Mouse (Mus musculus) embryonic facial prominence, embryonic 13.5 days (tissue): ENCODE results near the gene Htra2. TPM values are rescaled to one million over a fixed set of nuclear protein-coding genes. Genes with fewer than 3 reads are reported as not detected.

Experiments
- ATAC-seq: fragments of 200-750 bp; cut with Nextera tagmentation; 2 replicates; pipeline ENCODE4 v1.8.0; 2017; ENCODE audit warnings: low read depth; ENCODE audit not compliant: insufficient number of reproducible peaks, insufficient read depth, low FRiP score, low TSS enrichment
- H3K27ac ChIP-seq: fragments of 300-500 bp; sonication (generic); 2 replicates; pipeline ENCODE4 v1.5.1; 2015; ENCODE audit warnings: moderate library complexity, mild to moderate bottlenecking, inconsistent platforms
- H3K27me3 ChIP-seq: fragments of 300-500 bp; sonication (generic); 2 replicates; pipeline ENCODE4 v1.6.1; 2015; ENCODE audit warnings: mild to moderate bottlenecking, inconsistent platforms
- H3K36me3 ChIP-seq: fragments of 300-500 bp; sonication (generic); 2 replicates; pipeline ENCODE4 v1.6.1; 2015; ENCODE audit warnings: mild to moderate bottlenecking, inconsistent platforms
- H3K4me1 ChIP-seq: fragments of 300-500 bp; sonication (generic); 2 replicates; pipeline ENCODE4 v1.6.1; 2015; ENCODE audit warnings: inconsistent platforms
- H3K4me2 ChIP-seq: fragments of 300-500 bp; sonication (generic); 2 replicates; pipeline ENCODE4 v1.6.1; 2015; ENCODE audit warnings: moderate library complexity, mild to moderate bottlenecking, inconsistent platforms
- H3K4me3 ChIP-seq: fragments of 300-500 bp; sonication (generic); 2 replicates; pipeline ENCODE4 v1.5.1; 2015; ENCODE audit warnings: mild to moderate bottlenecking, inconsistent platforms
- H3K9ac ChIP-seq: fragments of 300-500 bp; sonication (generic); 2 replicates; pipeline ENCODE4 v1.6.1; 2015; ENCODE audit warnings: mild to moderate bottlenecking, inconsistent platforms
- H3K9me3 ChIP-seq: fragments of 300-500 bp; sonication (generic); 2 replicates; pipeline ENCODE4 v1.6.1; 2016; ENCODE audit warnings: inconsistent platforms
- WGBS: fragments of 180-500 bp; shearing (Covaris S2); methylation state at CpG from one replicate; pipeline ENCODE4 v1.1.7; 2015; ENCODE audit warnings: mixed read lengths; 5-methylcytosine and 5-hydroxymethylcytosine counted together
- polyA plus RNA-seq: library from polyadenylated mRNA; unstranded; fragments of >200 nt; fragmentation: Nextera tagmentation; extraction: Ambion mirVana; gene quantifications from 2 replicates; pipeline ENCODE4 v1.2.1, GENCODE M21; 2015

Gene Htra2
- 72.6 and 75.4 TPM in 2 replicates for polyA plus RNA-seq

DNA sequence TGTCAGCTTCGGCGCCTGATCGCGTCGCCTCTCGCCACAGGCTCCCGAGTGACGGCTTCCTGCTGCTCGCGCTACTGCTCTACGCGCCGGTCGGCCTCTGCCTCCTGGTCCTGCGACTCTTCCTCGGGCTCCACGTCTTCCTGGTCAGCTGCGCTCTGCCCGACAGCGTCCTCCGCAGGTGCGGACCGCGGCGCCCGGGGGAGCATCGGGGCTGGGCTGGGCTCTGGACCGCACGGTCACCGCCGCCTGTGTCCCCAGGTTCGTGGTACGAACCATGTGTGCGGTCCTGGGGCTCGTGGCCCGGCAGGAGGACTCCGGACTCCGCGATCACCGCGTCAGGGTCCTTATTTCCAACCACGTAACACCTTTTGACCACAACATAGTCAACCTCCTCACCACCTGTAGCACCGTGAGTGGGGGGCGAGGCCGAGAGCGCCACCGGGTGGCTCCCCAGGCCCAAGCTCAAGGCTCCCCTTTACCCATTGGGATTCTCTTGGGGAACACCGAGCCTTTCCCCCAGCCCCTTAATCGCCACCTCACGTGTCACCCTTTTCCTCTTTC lies at the start of gene Htra2:
TSS of gene Htra2 (minus strand) at position 403 of the 561 bp plus-strand sequence.
- WGBS = 0% methylated on average over 50 of the region's 50 CpGs

GRCm38 (mm10) chr6:83104158-83104557 lies 49.1 kb upstream of the Htra2 start:
- Histone ChIP-seq H3K9ac (no peak overlapping the region), H3K36me3 (peaks cover 9% of the 10 kb centered on the region; the same call in 1 of the 2 replicates), H3K27me3 (peaks cover 8% of the 10 kb centered on the region), H3K4me2 (no peak overlapping the region), H3K4me3 (no peak overlapping the region), H3K27ac (no peak overlapping the region), H3K4me1 (peaks cover 34% of the 10 kb centered on the region), H3K9me3 (no peaks in the 10 kb centered on the region)
- 65% methylated on average over 4 of the region's 4 CpGs for WGBS
- no peak for ATAC-seq

More for the DNA sequence above, at the start of gene Htra2:
- Histone ChIP-seq H3K9ac (peak within 1 kb of the TSS; percentile 96), H3K27me3 (no peaks in the 10 kb centered on the region; the same call in 1 of the 2 replicates), H3K36me3 (peaks cover 36% of the 10 kb centered on the region), H3K4me3 (peak within 1 kb of the TSS; percentile 99), H3K4me2 (peak within 1 kb of the TSS; percentile 88), H3K9me3 (no peaks in the 10 kb centered on the region), H3K4me1 (peaks cover 26% of the 10 kb centered on the region), H3K27ac (peak within 1 kb of the TSS; percentile 92)
- ATAC-seq = peak; percentile 12; the same call in 1 of the 2 replicates

GRCm38 (mm10) chr6:83103130-83103650 lies 48.1 kb upstream of the Htra2 start:
- Histone ChIP-seq H3K4me3 (peak overlapping the region; percentile 75; the same call in 1 of the 2 replicates), H3K4me2 (peak overlapping the region; percentile 99), H3K27ac (no peak overlapping the region), H3K4me1 (peaks cover 30% of the 10 kb centered on the region), H3K27me3 (peaks cover 8% of the 10 kb centered on the region), H3K9me3 (no peaks in the 10 kb centered on the region), H3K36me3 (peaks cover 9% of the 10 kb centered on the region; the same call in 1 of the 2 replicates), H3K9ac (peak overlapping the region; percentile 87)
- 42% methylated on average over 11 of the region's 11 CpGs for WGBS
- no peak for ATAC-seq

- Histone ChIP-seq H3K27ac (peak overlapping the region; percentile 84), H3K4me3 (peak overlapping the region; percentile 75), H3K4me1 (peaks cover 21% of the 10 kb centered on the region), H3K4me2 (peak overlapping the region; percentile 99), H3K9ac (peak overlapping the region; percentile 87), H3K9me3 (no peaks in the 10 kb centered on the region), H3K27me3 (peaks cover 8% of the 10 kb centered on the region), H3K36me3 (peaks cover 8% of the 10 kb centered on the region; the same call in 1 of the 2 replicates)
- peak; percentile 70 for ATAC-seq
- WGBS = under 1% methylated on average over 74 of the region's 74 CpGs
Observed at GRCm38 (mm10) chr6:83101688-83102556, 46.8 kb upstream of the Htra2 start.

DNA sequence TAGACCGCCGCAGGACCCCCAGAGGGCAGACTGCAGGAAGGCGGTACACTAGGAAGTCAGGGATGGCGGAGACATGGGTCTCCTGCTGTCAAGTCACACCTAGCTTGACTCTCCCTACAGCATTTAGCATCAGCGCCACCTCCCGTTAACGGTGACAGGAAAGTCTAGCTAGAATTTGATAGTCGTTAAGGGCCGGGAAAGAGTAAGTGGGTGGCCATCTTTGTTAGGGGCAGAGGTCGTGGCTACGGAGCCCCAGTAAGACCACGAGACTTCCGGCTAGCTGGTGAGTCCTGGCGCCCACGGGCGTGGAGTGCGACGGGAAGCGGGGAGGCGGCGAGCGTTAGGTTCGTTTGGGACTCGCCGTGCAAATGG lies 46.2 kb upstream of the Htra2 start, which contains the start of the genes Ccdc142 and Gm42688:
TSS of gene Ccdc142 (plus strand) at position 286 of the 372 bp plus-strand sequence.
TSS of gene Gm42688 (plus strand) at position 302 of the 372 bp plus-strand sequence.
- 0 out of 2 replicates have a peak, but pooled peaks cover 3% of the 10 kb centered on the region for H3K36me3 ChIP-seq
- WGBS = 0% methylated on average over 25 of the region's 25 CpGs

GRCm38 (mm10) chr6:83098411-83098810 lies 43.3 kb upstream of the Htra2 start:
- peaks cover 22% of the 10 kb centered on the region for H3K27me3 ChIP-seq
- H3K27ac ChIP-seq = no peak overlapping the region
- H3K9me3 ChIP-seq = no peaks in the 10 kb centered on the region
- no peak overlapping the region for H3K9ac ChIP-seq
- H3K4me2 ChIP-seq = no peak overlapping the region
- H3K4me3 ChIP-seq = no peak overlapping the region
- peaks cover 19% of the 10 kb centered on the region for H3K4me1 ChIP-seq
- H3K36me3 ChIP-seq = no peaks in the 10 kb centered on the region
- 70% methylated on average over 2 of the region's 2 CpGs for WGBS
- no peak for ATAC-seq

More for the DNA sequence above, 46.2 kb upstream of the Htra2 start, which contains the start of the genes Ccdc142 and Gm42688:
- no peaks in the 10 kb centered on the region for H3K9me3 ChIP-seq
- peaks cover 9% of the 10 kb centered on the region for H3K27me3 ChIP-seq
- peak within 1 kb of the TSS; percentile 84 for H3K27ac ChIP-seq
- peak within 1 kb of the TSS; percentile 75 for H3K4me3 ChIP-seq
- H3K4me1 ChIP-seq = peaks cover 21% of the 10 kb centered on the region
- peak within 1 kb of the TSS; percentile 99 for H3K4me2 ChIP-seq
- peak within 1 kb of the TSS; percentile 87 for H3K9ac ChIP-seq
- ATAC-seq = peak; percentile 84

DNA sequence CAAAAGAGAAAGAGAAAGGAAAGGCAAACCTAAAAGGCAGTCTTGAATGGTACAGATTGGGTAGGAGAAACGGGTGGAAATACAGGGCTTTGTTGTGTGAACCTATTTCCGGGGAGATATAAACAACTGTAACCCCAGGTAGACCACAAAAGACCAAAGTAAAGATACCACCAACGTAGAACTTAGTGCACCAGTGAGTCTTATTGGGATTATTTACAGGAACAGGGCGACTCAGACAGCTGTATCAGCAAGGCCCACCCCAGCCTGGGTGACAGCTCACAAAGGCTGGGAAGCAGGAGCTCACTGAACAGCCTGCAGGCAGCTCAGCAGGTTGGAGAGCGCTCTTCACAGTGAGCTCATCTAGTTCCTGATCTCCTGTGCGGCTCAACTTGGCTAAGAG lies 40.9 kb upstream of the Htra2 start:
- Histone ChIP-seq H3K9ac (no peak overlapping the region), H3K9me3 (no peaks in the 10 kb centered on the region), H3K4me1 (peaks cover 3% of the 10 kb centered on the region; the same call in 1 of the 2 replicates), H3K27me3 (peaks cover 41% of the 10 kb centered on the region), H3K4me2 (no peak overlapping the region), H3K4me3 (no peak overlapping the region), H3K27ac (no peak overlapping the region), H3K36me3 (no peaks in the 10 kb centered on the region)
- no peak for ATAC-seq
- WGBS = 42% methylated on average over 6 of the region's 6 CpGs

- Histone ChIP-seq H3K27me3 (peaks cover 66% of the 10 kb centered on the region), H3K36me3 (no peaks in the 10 kb centered on the region), H3K27ac (no peak overlapping the region), H3K9ac (no peak overlapping the region), H3K4me2 (no peak overlapping the region), H3K4me1 (peaks cover 3% of the 10 kb centered on the region), H3K9me3 (no peaks in the 10 kb centered on the region), H3K4me3 (no peak overlapping the region)
- ATAC-seq = no peak
- WGBS = 37% methylated on average over 6 of the region's 6 CpGs
Observed at GRCm38 (mm10) chr6:83092416-83093127, 37.5 kb upstream of the Htra2 start.

GRCm38 (mm10) chr6:83087926-83088260 lies 32.8 kb upstream of the Htra2 start:
- Histone ChIP-seq H3K36me3 (no peaks in the 10 kb centered on the region), H3K27ac (no peak overlapping the region), H3K4me1 (peaks cover 30% of the 10 kb centered on the region), H3K4me2 (peak overlapping the region; percentile 55), H3K9me3 (no peaks in the 10 kb centered on the region), H3K4me3 (peak overlapping the region; percentile 27), H3K27me3 (peaks cover 96% of the 10 kb centered on the region), H3K9ac (no peak overlapping the region)
- no peak for ATAC-seq
- WGBS = 4% methylated on average over 9 of the region's 9 CpGs

DNA sequence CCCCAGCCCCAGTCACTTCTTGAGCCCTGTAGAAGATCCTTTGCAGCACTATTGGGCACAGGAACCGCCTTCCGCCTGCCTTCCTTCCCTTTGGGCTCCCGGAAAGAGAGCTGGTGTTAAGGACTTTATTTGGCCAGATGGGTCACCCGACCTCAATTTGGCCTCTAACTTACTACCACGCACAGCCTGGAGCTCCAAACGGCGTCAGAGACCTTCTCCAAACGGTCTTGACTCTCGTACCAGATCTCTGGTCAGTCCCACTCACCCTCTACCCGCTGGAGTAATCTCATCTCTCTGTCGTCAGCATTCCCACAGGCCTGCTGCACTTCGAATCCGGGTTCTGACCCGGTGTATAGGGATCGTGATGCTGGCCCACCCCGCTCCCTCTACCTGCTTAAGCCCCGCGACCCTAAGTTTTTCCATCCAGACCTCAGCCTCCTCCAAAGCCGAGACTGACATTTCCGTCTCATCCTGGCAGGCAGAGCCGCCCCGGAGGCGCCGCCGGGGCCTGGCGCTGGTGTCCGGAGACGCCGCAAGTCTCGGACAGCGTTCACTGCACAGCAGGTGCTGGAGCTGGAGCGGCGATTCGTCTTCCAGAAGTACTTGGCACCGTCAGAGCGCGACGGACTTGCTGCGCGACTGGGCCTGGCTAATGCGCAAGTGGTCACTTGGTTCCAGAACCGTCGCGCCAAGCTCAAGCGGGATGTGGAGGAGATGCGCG lies 32.3 kb upstream of the Htra2 start:
- peaks cover 30% of the 10 kb centered on the region for H3K4me1 ChIP-seq
- 2% methylated on average over 47 of the region's 47 CpGs for WGBS

More for the DNA sequence above, 32.3 kb upstream of the Htra2 start:
- no peak overlapping the region for H3K9ac ChIP-seq
- H3K4me2 ChIP-seq = peak overlapping the region; percentile 55
- no peak overlapping the region for H3K27ac ChIP-seq
- no peaks in the 10 kb centered on the region for H3K9me3 ChIP-seq
- H3K27me3 ChIP-seq = peaks cover 96% of the 10 kb centered on the region
- ATAC-seq = no peak
- H3K36me3 ChIP-seq = peaks cover 2% of the 10 kb centered on the region; the same call in 1 of the 2 replicates
- peak overlapping the region; percentile 27 for H3K4me3 ChIP-seq
